Mouse (Mus musculus) CD8-positive naive resting alpha-beta T cell, adult 2 months (primary cell): Measurements from ENCODE around the gene Ctnnd1.
"Not testable (repeated sequence)": the region's sequence is repeated elsewhere in the genome, so short reads cannot be mapped to it uniquely, and the experiment has no call there.

Source experiments
- DNase-seq, 2 experiments: peaks; one replicate each; pipeline ENCODE4 v3.0.0; 2022; ENCODE audit warnings: low read depth in 2 of 2, low spot score in 2 of 2

The Ctnnd1 gene

GRCm38 (mm10) chr2:84650464-84651195, at the start of gene Ctnnd1:
TSS of gene Ctnnd1 (minus strand) at chr2:84650765.
- DNase-seq = no peak

- DNase-seq = no peak
These were observed 44.6 kb upstream of the Ctnnd1 start for GRCm38 (mm10) chr2:84695007-84695695.

- no peak for DNase-seq
These were observed 39.5 kb upstream of the Ctnnd1 start for GRCm38 (mm10) chr2:84690050-84690449.

GRCm38 (mm10) chr2:84688080-84688844, 37.7 kb upstream of the Ctnnd1 start:
- no peak for DNase-seq

- DNase-seq = no peak
These were observed 32.1 kb upstream of the Ctnnd1 start for GRCm38 (mm10) chr2:84682605-84683183.

- no peak for DNase-seq
These were observed 28.5 kb upstream of the Ctnnd1 start, which contains the start of gene Tmx2 for GRCm38 (mm10) chr2:84679016-84679415. TSS of gene Tmx2 (minus strand) at chr2:84679140.

- peak; percentile 89 for DNase-seq
These were observed 27.7 kb upstream of the Ctnnd1 start, which contains the start of the genes Gm28635 and Med19 for GRCm38 (mm10) chr2:84677968-84678880. TSS of gene Gm28635 (minus strand) at chr2:84678041. TSS of gene Med19 (plus strand) at chr2:84678402.

- no peak for DNase-seq
These were observed 26.9 kb upstream of the Ctnnd1 start for GRCm38 (mm10) chr2:84677270-84677967.

GRCm38 (mm10) chr2:84671535-84671934, 21.0 kb upstream of the Ctnnd1 start:
- not testable (repeated sequence) for DNase-seq

- DNase-seq = peak; percentile 77 to 87
These were observed 20.0 kb upstream of the Ctnnd1 start, which contains the start of gene Selenoh for GRCm38 (mm10) chr2:84670569-84670933. TSS of gene Selenoh (minus strand) at chr2:84670770.

GRCm38 (mm10) chr2:84669828-84670568, 19.4 kb upstream of the Ctnnd1 start:
- no peak for DNase-seq

- DNase-seq = no peak
These were observed 15.5 kb upstream of the Ctnnd1 start for GRCm38 (mm10) chr2:84666081-84666480.

GRCm38 (mm10) chr2:84662866-84663265, 12.3 kb upstream of the Ctnnd1 start:
- DNase-seq = peak in 1 of 2 experiments; percentile 49

- peak; percentile 35 to 49 for DNase-seq
These were observed 9.7 kb upstream of the Ctnnd1 start for GRCm38 (mm10) chr2:84660253-84660652.

GRCm38 (mm10) chr2:84658806-84659205, 8.2 kb upstream of the Ctnnd1 start, which contains the start of gene Btbd18:
TSS of gene Btbd18 (plus strand) at chr2:84659079.
- no peak for DNase-seq

GRCm38 (mm10) chr2:84655864-84656263, 5.3 kb upstream of the Ctnnd1 start:
- no peak for DNase-seq

- DNase-seq = no peak
These were observed 2.8 kb upstream of the Ctnnd1 start for GRCm38 (mm10) chr2:84653354-84653753.

GRCm38 (mm10) chr2:84649674-84650073, 891 bp downstream of the Ctnnd1 start:
- no peak for DNase-seq

GRCm38 (mm10) chr2:84648369-84648768, 2.2 kb downstream of the Ctnnd1 start:
- DNase-seq = no peak
